Mouse (Mus musculus) neutrophil, adult 65 days (primary cell): ENCODE measurements around the gene Clcf1. TPM values are rescaled to one million over a fixed set of nuclear protein-coding genes. Genes with fewer than 3 reads are reported as not detected.

Experiments
- total RNA-seq: library from RNA; stranded (reverse); gene quantifications from 2 replicates; pipeline ENCODE4 v1.2.4, GENCODE M21; 2023

The Clcf1 gene
- total RNA-seq: 3.7 and 5.2 TPM in 2 replicates

GRCm38 (mm10) chr19:4214071-4214770, at the start of gene Clcf1, which contains the start of gene AC109138.7:
Gene Clcf1, plus strand, starts transcription at chr19:4214238.
Gene AC109138.7, plus strand, starts transcription at chr19:4214357.

GRCm38 (mm10) chr19:4175368-4175947, 38.6 kb upstream of the Clcf1 start, which contains the start of gene Carns1:
Gene Carns1, minus strand, starts transcription at chr19:4175479.

GRCm38 (mm10) chr19:4190831-4191334, 23.2 kb upstream of the Clcf1 start, which contains the start of gene Tbc1d10c:
Gene Tbc1d10c, minus strand, starts transcription at chr19:4191284.

GRCm38 (mm10) chr19:4191528-4192250, 22.3 kb upstream of the Clcf1 start, which contains the start of gene Ppp1ca:
Gene Ppp1ca, plus strand, starts transcription at chr19:4192065.

GRCm38 (mm10) chr19:4201291-4201909, 12.6 kb upstream of the Clcf1 start, which contains the start of gene Rad9a:
Gene Rad9a, minus strand, starts transcription at chr19:4201662.

GRCm38 (mm10) chr19:4231253-4232185, 17.5 kb downstream of the Clcf1 start, which contains the start of gene Pold4:
Gene Pold4, plus strand, starts transcription at chr19:4231899.

GRCm38 (mm10) chr19:4268566-4269361, 54.7 kb downstream of the Clcf1 start, which contains the start of gene Ssh3:
Gene Ssh3, minus strand, starts transcription at chr19:4269180.

Other genes with a start within 250 kb of the Clcf1 start
- gene Aldh3b2, start 241.9 kb upstream of the Clcf1 start, total RNA-seq: 14.1 and 14.2 TPM in 2 replicates
- 0.41 and 0.82 TPM in 2 replicates for gene Acy3, start 227.7 kb upstream of the Clcf1 start, total RNA-seq
- not detected in 2 replicates for gene Tbx10, start 221.5 kb upstream of the Clcf1 start, total RNA-seq
- 4.5 and 5.4 TPM in 2 replicates for gene Nudt8, start 213.7 kb upstream of the Clcf1 start, total RNA-seq
- gene Gm49405, start 213.6 kb upstream of the Clcf1 start, total RNA-seq: 0.59 and 0.79 TPM in 2 replicates
- 0.88 and 1.4 TPM in 2 replicates for gene Doc2g, start 210.9 kb upstream of the Clcf1 start, total RNA-seq
- gene Ndufv1, start 201.4 kb upstream of the Clcf1 start, total RNA-seq: 40.2 and 72.5 TPM in 2 replicates
- 38.4 and 47.3 TPM in 2 replicates for gene Gstp1, start 176.3 kb upstream of the Clcf1 start, total RNA-seq
- gene Gstp2, start 168.2 kb upstream of the Clcf1 start, total RNA-seq: 12.5 and 18.8 TPM in 2 replicates
- gene Gstp3, start 154.7 kb upstream of the Clcf1 start, total RNA-seq: 4.0 and 6.2 TPM in 2 replicates
- gene Cabp2, start 132.7 kb upstream of the Clcf1 start, total RNA-seq: not detected in 2 replicates
- 295 and 307 TPM in 2 replicates for gene Cdk2ap2, start 117.1 kb upstream of the Clcf1 start, total RNA-seq
- gene Pitpnm1, start 114.2 kb upstream of the Clcf1 start, total RNA-seq: 207 and 345 TPM in 2 replicates
- 85.4 and 90.4 TPM in 2 replicates for gene Aip, start 88.4 kb upstream of the Clcf1 start, total RNA-seq
- gene Gpr152, start 74.5 kb upstream of the Clcf1 start, total RNA-seq: 0.09 and 0.13 TPM in 2 replicates
- 0.27 TPM in 1 of 2 replicates, not detected in the other for gene Cabp4, start 70.2 kb upstream of the Clcf1 start, total RNA-seq
- 170 and 186 TPM in 2 replicates for gene Coro1b, start 65.6 kb upstream of the Clcf1 start, total RNA-seq
- 6.2 and 13.3 TPM in 2 replicates for gene Ptprcap, start 60.6 kb upstream of the Clcf1 start, total RNA-seq
- 34.6 and 55.9 TPM in 2 replicates for gene Rps6kb2, start 50.9 kb upstream of the Clcf1 start, total RNA-seq
- gene Carns1, start 38.8 kb upstream of the Clcf1 start, total RNA-seq: 38.1 and 50.5 TPM in 2 replicates
- gene Tbc1d10c, start 23.0 kb upstream of the Clcf1 start, total RNA-seq: 151 and 157 TPM in 2 replicates
- gene Ppp1ca, start 22.2 kb upstream of the Clcf1 start, total RNA-seq: 354 and 408 TPM in 2 replicates
- gene Rad9a, start 12.6 kb upstream of the Clcf1 start, total RNA-seq: 21.5 and 29.4 TPM in 2 replicates
- gene AC109138.7, start 119 bp downstream of the Clcf1 start, total RNA-seq: not detected in 2 replicates
- 48.2 and 61.9 TPM in 2 replicates for gene Pold4, start 17.7 kb downstream of the Clcf1 start, total RNA-seq
- 27.9 and 44.6 TPM in 2 replicates for gene Ssh3, start 54.9 kb downstream of the Clcf1 start, total RNA-seq
- gene Ankrd13d, start 68.9 kb downstream of the Clcf1 start, total RNA-seq: 43.5 and 55.6 TPM in 2 replicates
- 421 and 572 TPM in 2 replicates for gene Grk2, start 92.0 kb downstream of the Clcf1 start, total RNA-seq
- gene Kdm2a, start 184.0 kb downstream of the Clcf1 start, total RNA-seq: 112 and 155 TPM in 2 replicates
- gene Rhod, start 225.2 kb downstream of the Clcf1 start, total RNA-seq: not detected in 2 replicates